Mouse (Mus musculus) midbrain, postnatal 0 days (tissue): Measurements from ENCODE around the gene Clic1. TPM values are rescaled to one million over a fixed set of nuclear protein-coding genes. Genes with fewer than 3 reads are reported as not detected.

Experiments used
- ATAC-seq: fragments of 200-750 bp; cut with Nextera tagmentation; 2 replicates; pipeline ENCODE4 v1.8.0; 2017; ENCODE audit warnings: moderate number of reproducible peaks, mild to moderate bottlenecking, moderate TSS enrichment, moderate library complexity; ENCODE audit not compliant: low FRiP score
- DNase-seq: peaks from one replicate; pipeline ENCODE4 v3.0.0-alpha.2; 2015; ENCODE audit warnings: low spot score
- H3K27ac ChIP-seq: fragments of 300-500 bp; sonication (generic); 2 replicates; pipeline ENCODE4 v1.5.1; 2014; ENCODE audit warnings: low read depth, mild to moderate bottlenecking, low read length, mixed read lengths
- H3K27me3 ChIP-seq: fragments of 300-500 bp; sonication (generic); 2 replicates; pipeline ENCODE4 v1.6.1; 2014; ENCODE audit warnings: low read length, control low read depth, mixed read lengths; ENCODE audit not compliant: insufficient read depth
- H3K36me3 ChIP-seq: fragments of 300-500 bp; sonication (generic); 2 replicates; pipeline ENCODE4 v1.6.1; 2014; ENCODE audit warnings: low read length, control low read depth, mixed read lengths; ENCODE audit not compliant: insufficient read depth
- H3K4me1 ChIP-seq: fragments of 300-500 bp; sonication (generic); 2 replicates; pipeline ENCODE4 v1.6.1; 2014; ENCODE audit warnings: mild to moderate bottlenecking, control low read depth, antibody characterized with exemption, low read length, mixed read lengths; ENCODE audit not compliant: insufficient read depth
- H3K4me2 ChIP-seq: fragments of 300-500 bp; sonication (generic); 2 replicates; pipeline ENCODE4 v1.6.1; 2014; ENCODE audit warnings: low read depth, mild to moderate bottlenecking, low read length, mixed read lengths; ENCODE audit not compliant: poor library complexity, severe bottlenecking
- H3K4me3 ChIP-seq: fragments of 300-500 bp; sonication (generic); 2 replicates; pipeline ENCODE4 v1.5.1; 2014; ENCODE audit warnings: low read depth, mild to moderate bottlenecking, low read length, moderate library complexity
- H3K9ac ChIP-seq: fragments of 300-500 bp; sonication (generic); replicated peaks from 2 replicates; pipeline ENCODE4 v1.6.1; 2014; ENCODE audit warnings: mild to moderate bottlenecking, low read length, moderate library complexity, mixed read lengths; ENCODE audit not compliant: poor library complexity, severe bottlenecking
- H3K9me3 ChIP-seq: fragments of 300-500 bp; sonication (generic); 2 replicates; pipeline ENCODE4 v1.6.1; 2016; ENCODE audit warnings: low read length, control low read depth
- CTCF ChIP-seq: IDR thresholded peaks from 2 replicates; pipeline ENCODE4 v1.5.1; 2016; ENCODE audit warnings: antibody characterized with exemption, mild to moderate bottlenecking
- WGBS: fragments of 180-500 bp; shearing (Covaris S2); extraction: QIAGEN DNeasy Blood & Tissue Kit; methylation state at CpG from one replicate; pipeline ENCODE4 v1.1.7; 2014; 5-methylcytosine and 5-hydroxymethylcytosine counted together
- polyA plus RNA-seq: library from polyadenylated mRNA; unstranded; fragments of >200 nt; fragmentation: Nextera tagmentation; extraction: Ambion mirVana; gene quantifications from 2 replicates; pipeline ENCODE4 v1.2.1, GENCODE M21; 2015
- total RNA-seq: library from RNA; depleted of rRNA; stranded (reverse); fragments of >200 nt; gene quantifications from 2 replicates; pipeline ENCODE4 v1.2.3, GENCODE M21; 2014

Clic1 gene
- total and polyA plus RNA-seq, 2 experiments from 2014 or later, result 33.4 to 41.9 TPM

DNA sequence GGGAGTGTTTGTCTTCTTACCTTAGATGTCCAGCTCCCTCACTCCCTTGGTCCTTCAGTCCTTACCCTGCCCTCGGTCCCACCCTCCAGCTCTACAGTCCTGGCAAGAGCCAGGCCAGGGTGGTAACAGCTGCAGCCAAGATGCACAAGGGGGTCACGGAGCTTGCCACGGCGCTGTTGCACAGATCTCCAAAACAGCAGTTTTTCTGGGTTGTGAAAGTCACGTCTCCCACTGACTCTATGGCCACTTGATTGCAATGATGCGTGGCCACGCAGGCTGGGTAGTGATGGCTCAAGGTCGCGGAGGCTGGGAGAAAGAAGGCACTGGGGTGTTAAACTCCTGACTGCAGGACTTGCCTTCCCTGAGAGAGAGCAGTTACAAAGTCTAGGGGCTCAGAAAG lies 21.7 kb downstream of the Clic1 start:
- H3K27me3 ChIP-seq, result no peaks in the 10 kb centered on the region
- no peak overlapping the region for H3K9ac ChIP-seq
- no peak overlapping the region for H3K4me3 ChIP-seq
- H3K4me2 ChIP-seq, result no peak overlapping the region
- 80% methylated on average over 9 of the region's 9 CpGs for WGBS
- no peak for ATAC-seq
- TF ChIP-seq CTCF, result no peak
- no peaks in the 10 kb centered on the region for H3K4me1 ChIP-seq
- no peaks in the 10 kb centered on the region for H3K36me3 ChIP-seq
- no peaks in the 10 kb centered on the region for H3K9me3 ChIP-seq
- H3K27ac ChIP-seq, result no peak overlapping the region
- DNase-seq, result no peak

DNA sequence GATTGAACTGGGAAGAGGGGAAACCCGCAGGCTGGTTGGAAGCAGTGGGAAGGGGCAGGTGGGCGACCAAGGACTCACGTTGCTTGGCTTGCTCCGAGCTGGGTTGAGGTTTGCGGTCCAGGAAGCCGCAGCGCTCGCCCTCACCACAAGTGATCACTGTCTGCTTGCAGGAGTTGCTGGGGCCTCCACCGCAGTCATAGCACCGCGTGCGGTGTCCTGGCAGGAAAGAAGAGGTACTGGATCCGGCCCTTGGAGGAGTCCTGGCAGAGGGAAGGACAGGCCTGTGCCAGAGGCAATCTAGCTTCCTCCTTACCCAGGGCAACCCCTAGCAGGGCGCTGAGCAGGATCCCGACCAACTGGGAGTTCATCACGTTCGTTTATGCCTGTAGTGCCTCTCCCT lies 24.3 kb downstream of the Clic1 start:
- WGBS, result 57% methylated on average over 17 of the region's 17 CpGs
- Histone ChIP-seq H3K9me3 (no peaks in the 10 kb centered on the region), H3K27me3 (no peaks in the 10 kb centered on the region), H3K9ac (no peak overlapping the region), H3K4me2 (no peak overlapping the region), H3K27ac (no peak overlapping the region), H3K4me1 (no peaks in the 10 kb centered on the region), H3K4me3 (no peak overlapping the region), H3K36me3 (no peaks in the 10 kb centered on the region)
- DNase-seq (no peak), ATAC-seq (no peak)
- TF ChIP-seq CTCF, result no peak

DNA sequence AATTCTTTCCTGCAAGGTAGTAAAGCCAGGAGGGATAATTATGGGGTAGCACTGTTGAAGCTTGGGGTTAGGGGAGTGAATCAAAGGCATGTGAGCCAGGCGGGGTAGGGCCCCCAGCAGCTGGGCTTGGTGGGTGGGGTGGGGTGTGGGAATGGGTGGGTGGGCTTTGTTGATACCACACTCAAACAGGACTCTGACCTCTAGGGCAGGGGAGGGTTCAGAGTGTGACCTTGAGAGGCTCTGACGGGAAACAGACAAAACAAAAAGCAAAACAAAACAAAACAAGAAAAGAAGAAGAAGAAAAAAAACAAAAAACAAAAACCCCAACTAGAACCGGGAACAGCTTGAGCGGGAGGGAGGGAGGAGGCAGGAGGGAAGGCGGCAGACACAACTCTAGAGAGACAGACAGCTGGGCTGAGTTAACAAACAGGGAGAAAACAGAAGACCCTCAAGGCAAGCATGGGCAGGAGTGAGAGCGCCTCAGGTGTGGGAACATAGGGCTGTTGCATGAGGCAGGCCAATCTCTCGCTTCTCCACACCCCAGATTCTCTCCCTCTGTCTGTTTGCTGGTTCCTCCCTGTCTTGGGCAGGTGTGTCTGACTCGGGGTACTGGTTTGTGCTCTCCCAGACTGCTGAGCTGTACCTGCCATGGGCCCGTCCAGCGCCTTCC lies 26.9 kb downstream of the Clic1 start, which contains the start of gene Ly6g6e:
TSS of gene Ly6g6e (plus strand) at position 396 of the 670 bp plus-strand sequence.
- no peak for TF ChIP-seq CTCF
- Histone ChIP-seq H3K4me3 (peak within 1 kb of the TSS; percentile 18; the same call in 1 of the 2 replicates), H3K9me3 (no peaks in the 10 kb centered on the region), H3K4me1 (no peaks in the 10 kb centered on the region), H3K27ac (no peak within 1 kb of the TSS), H3K27me3 (no peaks in the 10 kb centered on the region), H3K9ac (no peak within 1 kb of the TSS), H3K4me2 (peak within 1 kb of the TSS; percentile 35), H3K36me3 (no peaks in the 10 kb centered on the region)
- ATAC-seq (no peak), DNase-seq (no peak)
- 40% methylated on average over 10 of the region's 10 CpGs for WGBS

DNA sequence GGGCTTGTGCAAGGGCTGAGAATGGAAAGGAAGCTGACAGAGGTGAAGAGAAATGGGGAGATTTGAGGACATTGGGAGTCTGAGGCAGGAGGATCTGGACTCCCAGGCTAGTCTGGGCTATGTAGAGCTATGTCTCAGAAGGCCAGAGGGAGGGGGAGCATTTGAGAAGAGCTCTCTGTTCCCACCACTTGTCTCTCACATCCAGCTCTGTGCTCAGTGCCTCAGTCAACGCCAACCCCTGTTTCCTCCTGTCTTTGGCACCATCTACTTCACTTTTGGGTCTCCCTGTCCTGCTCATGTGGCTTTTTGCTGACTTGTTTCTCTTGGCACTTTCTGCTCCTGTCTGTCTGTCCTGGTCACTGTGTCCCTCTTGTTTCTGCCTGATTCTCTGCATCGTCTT lies 27.5 kb downstream of the Clic1 start:
- DNase-seq, result no peak
- Histone ChIP-seq H3K9ac (no peak overlapping the region), H3K4me1 (no peaks in the 10 kb centered on the region), H3K4me3 (peak overlapping the region; percentile 18; the same call in 1 of the 2 replicates), H3K4me2 (peak overlapping the region; percentile 35), H3K27me3 (no peaks in the 10 kb centered on the region), H3K36me3 (no peaks in the 10 kb centered on the region), H3K27ac (no peak overlapping the region), H3K9me3 (no peaks in the 10 kb centered on the region)
- no peak for TF ChIP-seq CTCF
- no peak for ATAC-seq
- 40% methylated on average over 2 of the region's 2 CpGs for WGBS

DNA sequence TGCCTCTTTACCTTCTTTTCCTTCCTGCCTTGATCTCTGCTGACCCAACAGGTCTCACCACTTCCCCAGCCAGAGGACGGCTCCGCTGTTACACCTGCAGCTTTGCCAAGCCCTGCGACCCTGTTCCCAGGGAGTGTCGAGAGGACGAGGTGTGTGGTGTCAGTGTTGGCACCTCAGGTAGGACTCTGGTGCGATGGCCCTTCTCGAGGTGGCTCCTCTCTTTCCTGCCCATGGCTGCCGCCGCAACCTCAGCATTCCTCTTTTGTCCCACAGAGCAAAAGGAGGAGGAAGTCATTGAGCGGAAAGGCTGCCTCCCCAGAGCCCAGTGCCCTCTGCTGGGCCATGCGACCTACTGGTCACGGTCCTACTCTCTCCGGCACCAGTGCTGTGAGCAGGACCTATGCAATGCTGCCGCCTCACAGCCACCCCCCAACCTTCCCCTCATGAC lies 28.0 kb downstream of the Clic1 start, which contains the start of gene Ly6g6d:
TSS of gene Ly6g6d (minus strand) at position 280 of the 448 bp plus-strand sequence.
- DNase-seq, result peak; percentile 18
- H3K9me3 ChIP-seq, result no peaks in the 10 kb centered on the region
- ATAC-seq, result peak; percentile 58; the same call in 1 of the 2 replicates
- WGBS, result 12% methylated on average over 14 of the region's 14 CpGs
- no peaks in the 10 kb centered on the region for H3K4me1 ChIP-seq
- no peaks in the 10 kb centered on the region for H3K36me3 ChIP-seq
- H3K9ac ChIP-seq, result no peak within 1 kb of the TSS
- no peak within 1 kb of the TSS for H3K27ac ChIP-seq
- H3K27me3 ChIP-seq, result no peaks in the 10 kb centered on the region
- H3K4me3 ChIP-seq, result peak within 1 kb of the TSS; percentile 18; the same call in 1 of the 2 replicates
- peak; percentile 57 for TF ChIP-seq CTCF
- H3K4me2 ChIP-seq, result peak within 1 kb of the TSS; percentile 35

DNA sequence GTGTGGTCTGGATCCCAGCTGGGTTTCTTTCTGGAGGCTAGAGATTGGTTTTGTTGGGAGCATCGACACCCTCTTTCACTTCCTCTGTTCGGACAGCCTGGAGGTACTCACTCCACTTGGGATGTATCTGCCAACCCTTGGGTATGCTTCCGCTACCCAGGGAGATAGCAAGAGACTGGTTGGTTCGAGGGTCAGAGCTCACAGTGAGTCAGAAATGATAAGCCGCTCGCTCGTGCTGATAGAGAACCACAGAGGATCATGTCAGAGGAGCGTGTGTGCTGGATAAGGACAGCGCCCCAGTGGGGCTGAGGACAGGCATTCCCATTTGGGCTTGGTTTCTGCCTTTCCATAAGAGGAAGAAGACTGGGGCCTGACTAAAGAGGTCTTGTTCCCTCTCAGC lies 30.0 kb downstream of the Clic1 start:
- H3K27me3 ChIP-seq, result no peaks in the 10 kb centered on the region
- H3K4me2 ChIP-seq, result no peak overlapping the region
- ATAC-seq, result no peak
- no peak for TF ChIP-seq CTCF
- H3K4me3 ChIP-seq, result no peak overlapping the region
- no peaks in the 10 kb centered on the region for H3K9me3 ChIP-seq
- DNase-seq, result no peak
- H3K27ac ChIP-seq, result no peak overlapping the region
- no peaks in the 10 kb centered on the region for H3K4me1 ChIP-seq
- no peaks in the 10 kb centered on the region for H3K36me3 ChIP-seq
- H3K9ac ChIP-seq, result no peak overlapping the region
- WGBS, result 62% methylated on average over 9 of the region's 9 CpGs
